Mouse (Mus musculus) midbrain, embryonic 16.5 days (tissue): ENCODE measurements at regions not wholly inside any gene's neighbourhood (a gene's known extent, or its start where the extent isn't known, plus 50 kb on each side); places are given as distances from the start of the nearest gene placed in this dataset.

Experiments used
- ATAC-seq: fragments of 200-750 bp; cut with Nextera tagmentation; 2 replicates; pipeline ENCODE4 v1.8.0; 2017; ENCODE audit warnings: moderate TSS enrichment
- H3K27ac ChIP-seq: fragments of 300-500 bp; sonication (generic); 2 replicates; pipeline ENCODE4 v1.5.1; 2014; ENCODE audit warnings: mild to moderate bottlenecking, low read length, mixed read lengths
- H3K27me3 ChIP-seq: fragments of 300-500 bp; sonication (generic); 2 replicates; pipeline ENCODE4 v1.6.1; 2014; ENCODE audit warnings: low read depth, low read length, mixed read lengths; ENCODE audit not compliant: control insufficient read depth, insufficient read depth
- H3K36me3 ChIP-seq: fragments of 300-500 bp; sonication (generic); 2 replicates; pipeline ENCODE4 v1.6.1; 2014; ENCODE audit warnings: mild to moderate bottlenecking, low read length, moderate library complexity, mixed read lengths; ENCODE audit not compliant: control insufficient read depth, insufficient read depth
- H3K4me1 ChIP-seq: fragments of 300-500 bp; sonication (generic); 2 replicates; pipeline ENCODE4 v1.6.1; 2014; ENCODE audit warnings: mild to moderate bottlenecking, low read length, mixed read lengths; ENCODE audit not compliant: control insufficient read depth, insufficient read depth
- H3K4me2 ChIP-seq: fragments of 300-500 bp; sonication (generic); 2 replicates; pipeline ENCODE4 v1.6.1; 2014; ENCODE audit warnings: mild to moderate bottlenecking, low read length, mixed read lengths
- H3K4me3 ChIP-seq: fragments of 300-500 bp; sonication (generic); 2 replicates; pipeline ENCODE4 v1.5.1; 2014; ENCODE audit warnings: low read depth, mild to moderate bottlenecking, low read length, moderate library complexity, mixed read lengths
- H3K9ac ChIP-seq: fragments of 300-500 bp; sonication (generic); 2 replicates; pipeline ENCODE4 v1.6.1; 2014; ENCODE audit warnings: low read depth, low read length, mixed read lengths
- H3K9me3 ChIP-seq: fragments of 300-500 bp; sonication (generic); replicated peaks from 2 replicates; pipeline ENCODE4 v1.6.1; 2014; ENCODE audit warnings: mild to moderate bottlenecking, low read length, mixed read lengths; ENCODE audit not compliant: control insufficient read depth, poor library complexity, severe bottlenecking
- WGBS: fragments of 180-500 bp; shearing (Covaris S2); extraction: QIAGEN DNeasy Blood & Tissue Kit; methylation state at CpG from one replicate; pipeline ENCODE4 v1.1.7; 2014; 5-methylcytosine and 5-hydroxymethylcytosine counted together

GRCm38 (mm10) chr11:92743191-92743590 lies 354.6 kb upstream of the Car10 start:
- WGBS = 41% methylated on average over 2 of the region's 2 CpGs

GRCm38 (mm10) chr11:92758383-92758964 lies 339.4 kb upstream of the Car10 start:
- WGBS = 76% methylated on average over 5 of the region's 5 CpGs
- no peaks in the 10 kb centered on the region for H3K27me3 ChIP-seq
- ATAC-seq = no peak
- no peaks in the 10 kb centered on the region for H3K36me3 ChIP-seq
- no peaks in the 10 kb centered on the region for H3K4me1 ChIP-seq
- no peaks in the 10 kb centered on the region for H3K9me3 ChIP-seq
- no peak overlapping the region for H3K4me2 ChIP-seq
- no peak overlapping the region for H3K9ac ChIP-seq
- H3K4me3 ChIP-seq = no peak overlapping the region
- no peak overlapping the region for H3K27ac ChIP-seq

More at GRCm38 (mm10) chr11:92743191-92743590, 354.6 kb upstream of the Car10 start:
- no peak overlapping the region for H3K4me2 ChIP-seq
- H3K27ac ChIP-seq = no peak overlapping the region
- ATAC-seq = no peak
- no peaks in the 10 kb centered on the region for H3K4me1 ChIP-seq
- no peaks in the 10 kb centered on the region for H3K9me3 ChIP-seq
- H3K27me3 ChIP-seq = no peaks in the 10 kb centered on the region
- no peak overlapping the region for H3K9ac ChIP-seq
- no peaks in the 10 kb centered on the region for H3K36me3 ChIP-seq
- no peak overlapping the region for H3K4me3 ChIP-seq

- no peak overlapping the region for H3K4me2 ChIP-seq
- H3K9ac ChIP-seq = no peak overlapping the region
- WGBS = 87% methylated on average over 4 of the region's 4 CpGs
- H3K27ac ChIP-seq = no peak overlapping the region
- no peak overlapping the region for H3K4me3 ChIP-seq
- no peaks in the 10 kb centered on the region for H3K27me3 ChIP-seq
- no peak for ATAC-seq
- no peaks in the 10 kb centered on the region for H3K36me3 ChIP-seq
- 0 out of 2 replicates have a peak, but pooled peaks cover 3% of the 10 kb centered on the region for H3K4me1 ChIP-seq
- no peaks in the 10 kb centered on the region for H3K9me3 ChIP-seq
Measured at GRCm38 (mm10) chr11:92769936-92770335, 327.9 kb upstream of the Car10 start.

- H3K27me3 ChIP-seq = no peaks in the 10 kb centered on the region
Measured at GRCm38 (mm10) chr11:92772916-92773569, 324.8 kb upstream of the Car10 start.

GRCm38 (mm10) chr11:92773570-92773929 lies 324.3 kb upstream of the Car10 start:
- no peak for ATAC-seq
- no peaks in the 10 kb centered on the region for H3K27me3 ChIP-seq
- H3K4me1 ChIP-seq = 0 out of 2 replicates have a peak, but pooled peaks cover 3% of the 10 kb centered on the region
- no peak overlapping the region for H3K4me3 ChIP-seq
- no peak overlapping the region for H3K4me2 ChIP-seq
- no peaks in the 10 kb centered on the region for H3K36me3 ChIP-seq
- no peaks in the 10 kb centered on the region for H3K9me3 ChIP-seq
- H3K27ac ChIP-seq = no peak overlapping the region
- WGBS = 69% methylated on average over 4 of the region's 4 CpGs
- no peak overlapping the region for H3K9ac ChIP-seq

More at GRCm38 (mm10) chr11:92772916-92773569, 324.8 kb upstream of the Car10 start:
- no peaks in the 10 kb centered on the region for H3K9me3 ChIP-seq
- no peak overlapping the region for H3K4me3 ChIP-seq
- no peak overlapping the region for H3K4me2 ChIP-seq
- WGBS = 54% methylated on average over 9 of the region's 9 CpGs
- H3K4me1 ChIP-seq = 0 out of 2 replicates have a peak, but pooled peaks cover 3% of the 10 kb centered on the region
- no peaks in the 10 kb centered on the region for H3K36me3 ChIP-seq
- 0 out of 2 replicates have a peak overlapping the region, but pooled peaks have one; percentile 54 for H3K27ac ChIP-seq
- H3K9ac ChIP-seq = no peak overlapping the region
- ATAC-seq = no peak

GRCm38 (mm10) chr11:92774780-92775179 lies 323.0 kb upstream of the Car10 start:
- Histone ChIP-seq H3K9ac (no peak overlapping the region), H3K27me3 (no peaks in the 10 kb centered on the region), H3K36me3 (no peaks in the 10 kb centered on the region), H3K9me3 (no peaks in the 10 kb centered on the region), H3K4me3 (no peak overlapping the region), H3K4me2 (no peak overlapping the region), H3K27ac (no peak overlapping the region), H3K4me1 (0 out of 2 replicates have a peak, but pooled peaks cover 3% of the 10 kb centered on the region)
- 17% methylated on average over 3 of the region's 3 CpGs for WGBS
- ATAC-seq = no peak

GRCm38 (mm10) chr11:92799267-92799666 lies 298.6 kb upstream of the Car10 start:
- no peaks in the 10 kb centered on the region for H3K4me1 ChIP-seq
- ATAC-seq = no peak

More at GRCm38 (mm10) chr11:92799267-92799666, 298.6 kb upstream of the Car10 start:
- H3K9me3 ChIP-seq = no peaks in the 10 kb centered on the region
- H3K36me3 ChIP-seq = no peaks in the 10 kb centered on the region
- H3K27me3 ChIP-seq = no peaks in the 10 kb centered on the region
- no peak overlapping the region for H3K27ac ChIP-seq
- H3K4me2 ChIP-seq = no peak overlapping the region
- 47% methylated on average over 4 of the region's 4 CpGs for WGBS
- no peak overlapping the region for H3K9ac ChIP-seq
- H3K4me3 ChIP-seq = no peak overlapping the region
